Comparison of ENCODE assay signal across 18 mouse cellular contexts in the genomic region with DNA sequence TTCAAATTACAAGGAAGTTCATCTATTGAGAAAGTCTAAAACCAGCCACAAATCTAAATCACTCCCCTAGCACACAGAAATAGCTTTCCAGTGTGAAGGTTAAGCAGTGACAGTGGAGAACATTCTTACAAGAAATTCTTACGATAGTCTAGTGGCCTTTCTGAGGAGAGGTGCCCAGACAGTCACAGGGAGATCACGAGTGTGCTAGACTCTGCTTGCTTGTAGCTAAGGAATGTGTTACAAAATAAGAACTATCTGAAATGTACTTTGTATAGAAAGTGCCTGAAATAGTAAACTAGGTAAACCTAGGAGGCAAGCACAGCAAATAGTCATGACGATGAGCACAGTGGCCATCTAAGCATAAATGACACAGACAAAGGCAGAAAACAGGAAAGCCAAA.
"Had no signal": no experiment of that assay in that cellular context is flagged by ENCODE, and none has a peak within 500 bp of the region (broad histone marks: within the 10 kb centered on the region; RNA-seq: fewer than 3 reads in every experiment).

No protein-coding gene starts in this region.

- H3K4me1 ChIP-seq: liver, embryonic 13.5 days; midbrain, embryonic 12.5 days; midbrain, embryonic 15.5 days; neural tube, embryonic 12.5 days; neural tube, embryonic 15.5 days had no signal

- H3K9ac ChIP-seq: liver, embryonic 13.5 days; lung, embryonic 14.5 days; midbrain, embryonic 12.5 days; midbrain, embryonic 15.5 days; neural tube, embryonic 12.5 days; neural tube, embryonic 15.5 days had no signal

- H3K36me3 ChIP-seq: liver, embryonic 13.5 days; midbrain, embryonic 12.5 days; midbrain, embryonic 15.5 days; neural tube, embryonic 12.5 days; neural tube, embryonic 15.5 days had no signal

- H3K9me3 ChIP-seq: liver, embryonic 13.5 days; midbrain, embryonic 12.5 days; midbrain, embryonic 15.5 days; neural tube, embryonic 12.5 days; neural tube, embryonic 15.5 days had no signal

- H3K4me2 ChIP-seq: liver, embryonic 13.5 days; lung, embryonic 14.5 days; midbrain, embryonic 12.5 days; midbrain, embryonic 15.5 days; neural tube, embryonic 12.5 days; neural tube, embryonic 15.5 days had no signal

- DNase-seq: layer of hippocampus, postnatal 36 days; liver, embryonic 13.5 days; lung, embryonic 14.5 days; right cerebral cortex, adult 18-20 months; right cerebral cortex, postnatal 14 days; right cerebral cortex, postnatal 4 days; thymus, adult 2 months; thymus, postnatal 14 days; thymus, postnatal 4 days had no signal

- ATAC-seq: intestine, postnatal 0 days; lung, postnatal 0 days; midbrain, embryonic 15.5 days had no signal

- H3K4me3 ChIP-seq: left cerebral cortex, adult 2 months; liver, embryonic 13.5 days; midbrain, embryonic 12.5 days; midbrain, embryonic 15.5 days; neural tube, embryonic 12.5 days; neural tube, embryonic 15.5 days had no signal

- H3K27ac ChIP-seq: left cerebral cortex, adult 2 months; liver, embryonic 13.5 days; macrophage; midbrain, embryonic 12.5 days; midbrain, embryonic 15.5 days; neural tube, embryonic 12.5 days; neural tube, embryonic 15.5 days; stomach, postnatal 0 days had no signal

- H3K27me3 ChIP-seq: liver, embryonic 13.5 days; midbrain, embryonic 12.5 days; midbrain, embryonic 15.5 days; neural tube, embryonic 12.5 days; neural tube, embryonic 15.5 days had no signal
